Mouse (Mus musculus): ENCODE data around the gene Ndufs2.
"Not testable (repeated sequence)": the region's sequence is repeated elsewhere in the genome, so short reads cannot be mapped to it uniquely, and the experiment has no call there.

Gene Ndufs2

GRCm38 (mm10) chr1:171256095-171256818 lies 5.1 kb upstream of the Ndufs2 start:
- intact Hi-C loops (cut with DNase I): loop anchor here (2.0 kb wide), 2 partner anchors 137 to 145 kb away; no protein-coding TSS in a partner anchor

DNA sequence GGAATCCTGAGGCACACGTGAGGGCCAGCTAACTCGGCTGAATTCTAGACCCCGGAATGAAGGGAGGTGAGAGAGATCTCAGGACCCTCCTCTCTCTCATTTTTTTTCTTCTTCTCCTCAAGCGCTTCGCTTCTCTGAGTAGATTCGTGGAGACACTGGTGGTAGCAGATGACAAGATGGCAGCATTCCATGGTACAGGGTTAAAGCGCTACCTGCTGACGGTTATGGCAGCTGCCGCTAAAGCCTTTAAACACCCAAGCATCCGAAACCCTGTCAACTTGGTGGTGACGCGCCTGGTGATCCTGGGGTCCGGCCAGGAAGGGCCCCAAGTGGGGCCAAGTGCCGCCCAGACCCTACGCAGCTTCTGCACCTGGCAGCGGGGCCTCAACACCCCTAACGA lies 1.2 kb upstream of the Ndufs2 start:
- intact Hi-C loops (cut with DNase I): no loop called here

DNA sequence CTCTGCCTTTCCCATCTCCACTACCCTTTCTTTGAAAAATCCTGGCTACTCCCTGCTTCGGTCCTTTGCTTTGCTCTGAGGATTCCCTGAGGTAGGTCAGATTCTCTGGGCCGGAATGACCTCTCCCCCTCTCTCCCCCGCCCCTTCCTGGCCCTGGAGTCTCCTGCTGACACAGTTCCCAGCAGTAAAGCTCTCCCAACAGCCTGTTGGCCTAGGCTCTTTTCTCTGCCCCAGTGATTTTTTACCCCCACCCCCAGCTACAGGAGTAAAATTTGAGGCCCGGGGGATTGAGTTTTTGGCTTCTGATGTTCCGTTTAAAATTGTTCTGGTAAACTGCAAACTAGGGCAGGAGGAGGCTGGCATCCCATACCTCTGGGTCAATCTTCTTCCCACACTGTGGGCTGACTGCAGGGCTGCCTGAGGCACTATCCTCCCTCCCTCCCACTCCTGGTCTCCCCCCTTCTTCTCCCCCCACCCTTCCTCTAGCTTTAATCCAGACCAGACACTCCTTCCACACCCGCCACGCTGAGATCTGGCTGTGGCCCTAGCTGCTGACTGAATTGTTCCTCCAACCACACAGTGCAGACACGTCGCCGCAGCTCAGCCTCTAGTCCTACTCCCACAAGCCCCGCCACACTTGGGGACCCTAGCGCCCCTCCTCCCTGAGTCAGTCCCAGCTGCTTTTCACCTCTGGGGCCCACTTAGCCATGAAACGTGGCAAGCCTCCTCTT lies 571 bp upstream of the Ndufs2 start:
- intact Hi-C loops (cut with DNase I): no loop called here

DNA sequence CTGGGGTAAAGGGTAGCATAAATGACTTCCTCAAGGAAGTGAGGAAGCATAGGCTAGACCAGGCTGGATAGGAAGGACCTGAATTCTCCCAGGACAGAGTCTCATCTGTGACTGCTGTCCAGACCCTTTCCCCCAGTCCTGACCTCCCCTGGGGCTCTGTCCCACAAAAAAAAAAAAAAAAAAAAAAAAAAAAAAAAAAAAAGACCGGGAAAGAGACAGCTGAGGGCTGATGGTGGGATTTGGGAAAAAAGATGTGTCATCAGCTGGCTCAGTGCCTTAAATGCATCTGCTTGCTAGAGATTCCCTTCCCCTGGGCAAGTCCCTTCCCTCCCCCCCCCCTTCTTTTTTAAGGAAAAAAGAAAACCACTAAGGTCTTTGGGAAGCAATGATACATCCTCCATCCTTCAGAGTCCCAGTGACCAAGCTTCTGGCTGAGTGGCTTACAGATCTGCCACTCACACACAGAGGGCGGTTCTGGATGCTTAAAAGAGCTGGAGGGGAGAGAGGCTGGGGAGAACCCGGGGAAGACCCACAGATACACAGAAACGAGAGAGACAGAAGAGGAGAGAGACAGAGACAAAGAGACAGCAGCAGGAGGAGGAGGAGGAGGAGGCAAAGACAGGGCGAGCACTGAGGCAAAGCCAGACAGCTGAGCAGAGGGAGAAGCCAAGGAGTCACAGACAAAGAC lies 1.1 kb downstream of the Ndufs2 start, which contains the start of gene Adamts4:
Adamts4 (plus strand) TSS at position 509 of the 688 bp plus-strand sequence.
- intact Hi-C loops (cut with DNase I): no loop called here

- intact Hi-C loops (cut with DNase I): no loop called here
Observed at GRCm38 (mm10) chr1:171248386-171249226, 2.6 kb downstream of the Ndufs2 start.

DNA sequence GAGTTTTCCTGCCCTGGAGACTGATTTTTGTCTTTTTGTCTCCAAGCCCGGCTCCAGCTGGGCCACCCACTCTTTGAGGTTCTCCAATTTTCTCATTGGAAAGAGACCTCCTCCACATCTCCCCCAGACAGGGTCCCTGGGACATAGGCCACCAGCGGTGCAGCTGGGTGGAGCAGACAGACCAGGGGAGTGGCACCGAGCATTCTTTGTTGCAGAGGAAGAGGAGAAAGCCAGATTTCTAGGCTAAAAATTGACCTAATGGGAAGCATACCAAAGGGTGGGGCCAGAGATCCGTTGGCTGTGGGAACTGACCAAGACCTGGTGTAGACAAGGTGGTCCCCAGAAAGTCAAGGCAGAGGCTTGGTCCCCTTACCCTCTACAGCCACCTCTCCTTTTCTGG lies 3.3 kb downstream of the Ndufs2 start:
- intact Hi-C loops (cut with DNase I): no loop called here

- intact Hi-C loops (cut with DNase I): no loop called here
Observed at GRCm38 (mm10) chr1:171247453-171247841, 3.7 kb downstream of the Ndufs2 start.

GRCm38 (mm10) chr1:171246709-171247452 lies 4.3 kb downstream of the Ndufs2 start:
- intact Hi-C loops (cut with DNase I): no loop called here

GRCm38 (mm10) chr1:171245353-171245752 lies 5.8 kb downstream of the Ndufs2 start:
- intact Hi-C loops (cut with DNase I): no loop called here

GRCm38 (mm10) chr1:171241952-171242351 lies 9.2 kb downstream of the Ndufs2 start:
- intact Hi-C loops (cut with DNase I): not testable (repeated sequence)

- intact Hi-C loops (cut with DNase I): no loop called here
Observed at GRCm38 (mm10) chr1:171240911-171241310, 10.3 kb downstream of the Ndufs2 start.

GRCm38 (mm10) chr1:171239992-171240744 lies 11.0 kb downstream of the Ndufs2 start:
- intact Hi-C loops (cut with DNase I): loop anchor here (2.0 kb wide), 1 partner anchor 15 kb away; the partner anchor contains the start of gene Apoa2

GRCm38 (mm10) chr1:171238463-171238862 lies 12.7 kb downstream of the Ndufs2 start:
- intact Hi-C loops (cut with DNase I): loop anchor here (2.0 kb wide), 1 partner anchor 14 kb away; the partner anchor contains the start of gene Apoa2

- intact Hi-C loops (cut with DNase I): no loop called here
Observed at GRCm38 (mm10) chr1:171237438-171237837, 13.8 kb downstream of the Ndufs2 start.

DNA sequence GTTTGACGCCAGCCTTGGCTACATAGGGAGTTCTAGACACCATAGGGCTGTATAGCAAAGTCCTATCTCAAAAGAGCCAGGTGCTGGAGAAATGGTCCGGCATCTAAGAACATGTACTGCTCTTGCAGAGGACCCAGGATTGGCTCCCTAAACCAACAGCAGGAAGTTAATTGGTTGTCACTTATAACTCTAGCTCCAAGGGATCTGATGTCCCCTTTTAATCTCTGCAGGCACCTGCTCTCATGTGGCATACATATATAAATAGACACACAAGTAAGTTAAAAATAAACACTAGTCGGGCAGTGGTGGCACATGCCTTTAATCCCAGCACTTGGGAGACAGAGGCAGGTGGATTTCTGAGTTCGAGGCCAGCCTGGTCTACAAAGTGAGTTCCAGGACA lies 15.4 kb downstream of the Ndufs2 start:
- intact Hi-C loops (cut with DNase I): no loop called here

GRCm38 (mm10) chr1:171234538-171234937 lies 16.6 kb downstream of the Ndufs2 start:
- intact Hi-C loops (cut with DNase I): no loop called here

GRCm38 (mm10) chr1:171234126-171234525 lies 17.1 kb downstream of the Ndufs2 start, which contains the start of gene Fcer1g:
Gene Fcer1g, minus strand, starts transcription at chr1:171234365.
- intact Hi-C loops (cut with DNase I): no loop called here

- intact Hi-C loops (cut with DNase I): no loop called here
Observed at GRCm38 (mm10) chr1:171232800-171233730, 18.1 kb downstream of the Ndufs2 start.
